Mouse (Mus musculus) neural tube, embryonic 14.5 days (tissue): ENCODE results near the gene Kcnk13. TPM values are rescaled to one million over a fixed set of nuclear protein-coding genes. Genes with fewer than 3 reads are reported as not detected.

Experiments
- ATAC-seq: fragments of 200-750 bp; cut with Nextera tagmentation; 2 replicates; pipeline ENCODE4 v1.8.0; 2017; ENCODE audit warnings: low read depth, mild to moderate bottlenecking, moderate TSS enrichment, moderate library complexity
- H3K27ac ChIP-seq: fragments of 300-500 bp; sonication (generic); 2 replicates; pipeline ENCODE4 v1.5.1; 2014; ENCODE audit warnings: low read depth, mild to moderate bottlenecking, control low read depth, low read length, moderate library complexity, mixed read lengths
- H3K27me3 ChIP-seq: fragments of 300-500 bp; sonication (generic); 2 replicates; pipeline ENCODE4 v1.6.1; 2014; ENCODE audit warnings: low read length; ENCODE audit not compliant: control insufficient read depth, insufficient read depth
- H3K36me3 ChIP-seq: fragments of 300-500 bp; sonication (generic); 2 replicates; pipeline ENCODE4 v1.6.1; 2014; ENCODE audit warnings: low read length, mixed read lengths; ENCODE audit not compliant: control insufficient read depth, insufficient read depth
- H3K4me1 ChIP-seq: fragments of 300-500 bp; sonication (generic); 2 replicates; pipeline ENCODE4 v1.6.1; 2014; ENCODE audit warnings: low read length; ENCODE audit not compliant: control insufficient read depth, insufficient read depth
- H3K4me2 ChIP-seq: fragments of 300-500 bp; sonication (generic); 2 replicates; pipeline ENCODE4 v1.6.1; 2014; ENCODE audit warnings: mild to moderate bottlenecking, low read depth, low read length, control low read depth
- H3K4me3 ChIP-seq: fragments of 300-500 bp; sonication (generic); 2 replicates; pipeline ENCODE4 v1.5.1; 2014; ENCODE audit warnings: low read depth, low read length, control low read depth, mixed read lengths
- H3K9ac ChIP-seq: fragments of 300-500 bp; sonication (generic); replicated peaks from 2 replicates; pipeline ENCODE4 v1.6.1; 2014; ENCODE audit warnings: low read depth, mild to moderate bottlenecking, control low read depth, low read length, mixed read lengths
- H3K9me3 ChIP-seq: fragments of 300-500 bp; sonication (generic); 2 replicates; pipeline ENCODE4 v1.6.1; 2016; ENCODE audit warnings: low read length; ENCODE audit not compliant: control insufficient read depth
- WGBS: fragments of 180-500 bp; shearing (Covaris S2); extraction: QIAGEN DNeasy Blood & Tissue Kit; methylation state at CpG from one replicate; pipeline ENCODE4 v1.1.7; 2014; 5-methylcytosine and 5-hydroxymethylcytosine counted together
- polyA plus RNA-seq: library from polyadenylated mRNA; unstranded; fragments of >200 nt; fragmentation: Nextera tagmentation; extraction: Ambion mirVana; gene quantifications from 2 replicates; pipeline ENCODE4 v1.2.1, GENCODE M21; 2014

Gene Kcnk13
- polyA plus RNA-seq, 1 experiment from 2014 or later, result 0.40 TPM

GRCm38 (mm10) chr12:100075715-100076114, 111.4 kb downstream of the Kcnk13 start:
- Histone ChIP-seq H3K4me3 (no peak overlapping the region), H3K4me1 (no peaks in the 10 kb centered on the region), H3K36me3 (no peaks in the 10 kb centered on the region), H3K9me3 (no peaks in the 10 kb centered on the region), H3K27ac (no peak overlapping the region), H3K27me3 (no peaks in the 10 kb centered on the region), H3K9ac (no peak overlapping the region), H3K4me2 (no peak overlapping the region)
- ATAC-seq, result no peak
- WGBS, result 58% methylated on average over 4 of the region's 4 CpGs

GRCm38 (mm10) chr12:100079636-100080286, 115.5 kb downstream of the Kcnk13 start:
- Histone ChIP-seq H3K36me3 (no peaks in the 10 kb centered on the region), H3K27ac (no peak overlapping the region), H3K4me1 (no peaks in the 10 kb centered on the region), H3K9me3 (no peaks in the 10 kb centered on the region), H3K4me3 (no peak overlapping the region), H3K27me3 (no peaks in the 10 kb centered on the region), H3K4me2 (no peak overlapping the region), H3K9ac (no peak overlapping the region)
- ATAC-seq, result no peak
- 87% methylated on average over 8 of the region's 8 CpGs for WGBS

GRCm38 (mm10) chr12:100088026-100088425, 123.7 kb downstream of the Kcnk13 start:
- ATAC-seq, result no peak

GRCm38 (mm10) chr12:100089265-100089664, 125.0 kb downstream of the Kcnk13 start:
- Histone ChIP-seq H3K9me3 (no peaks in the 10 kb centered on the region), H3K36me3 (no peaks in the 10 kb centered on the region), H3K4me3 (no peak overlapping the region), H3K27ac (no peak overlapping the region), H3K4me2 (no peak overlapping the region), H3K9ac (no peak overlapping the region), H3K27me3 (no peaks in the 10 kb centered on the region), H3K4me1 (no peaks in the 10 kb centered on the region)
- no peak for ATAC-seq
- 86% methylated on average over 5 of the region's 5 CpGs for WGBS

More at GRCm38 (mm10) chr12:100088026-100088425, 123.7 kb downstream of the Kcnk13 start:
- Histone ChIP-seq H3K4me3 (no peak overlapping the region), H3K36me3 (no peaks in the 10 kb centered on the region), H3K27me3 (no peaks in the 10 kb centered on the region), H3K4me1 (no peaks in the 10 kb centered on the region), H3K4me2 (no peak overlapping the region), H3K9me3 (no peaks in the 10 kb centered on the region), H3K9ac (no peak overlapping the region), H3K27ac (no peak overlapping the region)
- WGBS, result 80% methylated on average over 3 of the region's 3 CpGs

GRCm38 (mm10) chr12:100090750-100091149, 126.5 kb downstream of the Kcnk13 start:
- 95% methylated on average over 4 of the region's 4 CpGs for WGBS
- ATAC-seq, result no peak
- no peak overlapping the region for H3K4me3 ChIP-seq

GRCm38 (mm10) chr12:100093046-100093445, 128.7 kb downstream of the Kcnk13 start:
- H3K4me3 ChIP-seq, result no peak overlapping the region
- H3K9me3 ChIP-seq, result no peaks in the 10 kb centered on the region
- no peak overlapping the region for H3K27ac ChIP-seq
- H3K36me3 ChIP-seq, result no peaks in the 10 kb centered on the region
- ATAC-seq, result no peak
- H3K4me1 ChIP-seq, result no peaks in the 10 kb centered on the region
- no peak overlapping the region for H3K9ac ChIP-seq
- 83% methylated on average over 11 of the region's 11 CpGs for WGBS
- H3K4me2 ChIP-seq, result no peak overlapping the region
- no peaks in the 10 kb centered on the region for H3K27me3 ChIP-seq

More at GRCm38 (mm10) chr12:100090750-100091149, 126.5 kb downstream of the Kcnk13 start:
- no peak overlapping the region for H3K9ac ChIP-seq
- no peak overlapping the region for H3K27ac ChIP-seq
- H3K36me3 ChIP-seq, result no peaks in the 10 kb centered on the region
- H3K27me3 ChIP-seq, result no peaks in the 10 kb centered on the region
- no peaks in the 10 kb centered on the region for H3K4me1 ChIP-seq
- H3K4me2 ChIP-seq, result no peak overlapping the region
- H3K9me3 ChIP-seq, result no peaks in the 10 kb centered on the region

- H3K4me1 ChIP-seq, result no peaks in the 10 kb centered on the region
- H3K9me3 ChIP-seq, result no peaks in the 10 kb centered on the region
- no peak overlapping the region for H3K9ac ChIP-seq
- no peaks in the 10 kb centered on the region for H3K36me3 ChIP-seq
- H3K27me3 ChIP-seq, result no peaks in the 10 kb centered on the region
- 62% methylated on average over 3 of the region's 3 CpGs for WGBS
- no peak overlapping the region for H3K4me3 ChIP-seq
- H3K4me2 ChIP-seq, result no peak overlapping the region
- H3K27ac ChIP-seq, result no peak overlapping the region
- ATAC-seq, result no peak
These were observed 135.8 kb downstream of the Kcnk13 start for GRCm38 (mm10) chr12:100099971-100100706.

GRCm38 (mm10) chr12:100100707-100101030, 136.4 kb downstream of the Kcnk13 start:
- whole genome bisulfite sequencing, result 48% methylated on average over 3 of the region's 3 CpGs
- H3K36me3 ChIP-seq, result no peaks in the 10 kb centered on the region
- ATAC-seq, result no peak
- no peaks in the 10 kb centered on the region for H3K4me1 ChIP-seq
- H3K9ac ChIP-seq, result no peak overlapping the region
- H3K4me3 ChIP-seq, result no peak overlapping the region
- H3K9me3 ChIP-seq, result no peaks in the 10 kb centered on the region
- no peak overlapping the region for H3K4me2 ChIP-seq
- H3K27me3 ChIP-seq, result no peaks in the 10 kb centered on the region
- H3K27ac ChIP-seq, result no peak overlapping the region

GRCm38 (mm10) chr12:100101651-100102050, 137.4 kb downstream of the Kcnk13 start:
- Histone ChIP-seq H3K4me1 (no peaks in the 10 kb centered on the region), H3K27me3 (no peaks in the 10 kb centered on the region), H3K4me2 (no peak overlapping the region), H3K36me3 (no peaks in the 10 kb centered on the region), H3K9ac (no peak overlapping the region), H3K9me3 (no peaks in the 10 kb centered on the region), H3K4me3 (no peak overlapping the region), H3K27ac (no peak overlapping the region)
- 78% methylated on average over 3 of the region's 3 CpGs for WGBS
- ATAC-seq, result no peak
